Mouse (Mus musculus) CH12.LX (cell line): ENCODE results near the gene Cep112.

Source experiments
- CTCF ChIP-seq, 2 experiments: IDR thresholded peaks in 1 of 2; conservative IDR thresholded peaks in 1 of 2; 2 replicates each; pipeline ENCODE4 v1.5.1; 2011 to 2012; ENCODE audit warnings: low read depth in 2 of 2, low read length in 2 of 2, improper control_type of control experiment in 1 of 2, inconsistent platforms in 1 of 2, mild to moderate bottlenecking in 1 of 2, moderate library complexity in 1 of 2
- JUND ChIP-seq: conservative IDR thresholded peaks from 2 replicates; pipeline ENCODE4 v1.6.1; 2011; ENCODE audit warnings: low read depth, low read length, improper control_type of control experiment
- MEF2A ChIP-seq: IDR thresholded peaks from 2 replicates; pipeline ENCODE4 v1.6.1; 2014; ENCODE audit warnings: low read depth, mild to moderate bottlenecking, inconsistent platforms, low read length, improper control_type of control experiment, borderline replicate concordance
- MXI1 ChIP-seq: IDR thresholded peaks from 2 replicates; pipeline ENCODE4 v1.6.1; 2011; ENCODE audit warnings: mild to moderate bottlenecking, low read depth, low read length, improper control_type of control experiment
- POLR2AphosphoS2 ChIP-seq: IDR thresholded peaks from 2 replicates; pipeline ENCODE4 v1.6.1; 2011; ENCODE audit warnings: low read depth, low read length, improper control_type of control experiment
- USF1 ChIP-seq: IDR thresholded peaks from 2 replicates; pipeline ENCODE4 v1.6.1; 2014; ENCODE audit warnings: low read depth, mild to moderate bottlenecking, inconsistent platforms, low read length, improper control_type of control experiment
- USF2 ChIP-seq: conservative IDR thresholded peaks from 2 replicates; pipeline ENCODE4 v1.6.1; 2011; ENCODE audit warnings: low read depth, low read length, improper control_type of control experiment

DNA sequence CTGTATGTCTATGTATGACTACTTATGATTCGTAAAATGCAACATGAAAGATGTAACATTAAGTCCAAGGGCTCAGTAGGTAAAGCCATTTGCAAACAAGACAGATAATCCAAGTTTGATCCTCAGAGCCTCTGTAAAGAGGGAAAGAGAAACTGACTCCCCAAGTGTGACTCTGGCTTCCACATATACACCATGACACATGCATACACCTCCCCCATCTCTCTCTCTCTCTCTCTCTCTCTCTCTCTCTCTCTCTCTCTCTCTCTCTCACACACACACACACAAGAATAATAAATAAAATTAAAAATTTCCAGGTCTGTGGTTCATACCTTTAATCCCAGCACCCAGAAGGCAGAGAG, 39.3 kb upstream of the Cep112 start:
- TF ChIP-seq USF2 (no peak), CTCF (conservative IDR thresholded peaks at IDR 0.05 in 1 of 2, IDR thresholded peaks at IDR 0.05 in 1 of 2; ENCODE audit: low read depth in 2 of 2, low read length in 2 of 2) (no peak), MXI1 (no peak), POLR2AphosphoS2 (no peak), MEF2A (no peak), USF1 (no peak), JUND (no peak)
